Mouse (Mus musculus): Measurements from ENCODE around the gene Saxo2.

- no peak for TF ChIP-seq CTCF (IDR thresholded peaks at IDR 0.05; ENCODE audit: borderline replicate concordance, insufficient read depth, low read length)
- TF ChIP-seq POLR2A (IDR thresholded peaks at IDR 0.05; ENCODE audit: low read depth, low read length), result no peak
These were observed 46.3 kb downstream of the Saxo2 start for GRCm38 (mm10) chr7:82602008-82602407.
